Mouse (Mus musculus): ENCODE measurements around the gene Gm20388. TPM values are rescaled to one million over a fixed set of nuclear protein-coding genes. Genes with fewer than 3 reads are reported as not detected.
"Not testable (repeated sequence)": the region's sequence is repeated elsewhere in the genome, so short reads cannot be mapped to it uniquely, and the experiment has no call there.

The Gm20388 gene
- total RNA-seq, 2 experiments from 2014 or later, result 1.9 to 2.0 TPM

DNA sequence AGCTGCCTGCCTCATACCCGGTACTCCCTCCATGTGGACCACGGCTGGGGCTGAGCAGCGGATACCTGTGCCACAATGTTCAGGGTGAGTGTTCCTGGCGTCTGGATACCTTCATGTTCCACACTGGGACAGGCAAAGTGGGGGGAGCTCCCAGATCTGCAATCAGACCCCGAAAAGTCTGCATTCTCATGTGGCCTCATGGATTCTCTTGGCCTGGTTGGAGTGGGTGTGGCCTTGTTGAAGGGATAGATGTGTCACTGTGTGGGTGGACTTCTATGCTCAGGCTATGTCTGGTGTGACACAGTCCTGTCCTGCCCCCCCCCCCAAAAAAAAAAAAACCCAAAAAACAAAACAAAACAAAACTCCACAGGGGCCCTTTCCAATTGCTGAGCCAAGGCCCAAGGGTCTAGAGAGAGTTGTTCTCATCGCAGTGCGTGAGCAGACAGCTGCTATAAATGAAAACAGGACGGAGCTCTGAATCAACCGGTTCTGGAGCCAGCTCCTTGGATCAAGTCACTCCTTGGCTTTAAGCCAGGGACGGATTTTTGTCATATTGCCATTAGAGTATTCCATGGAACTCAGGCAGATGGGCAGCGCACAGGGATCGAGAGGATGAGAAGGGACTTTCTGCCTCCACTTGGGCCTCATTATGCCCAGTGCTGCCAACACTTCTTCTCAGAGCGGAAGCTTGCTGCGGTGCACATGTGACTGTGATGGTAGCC, 3231.3 kb downstream of the Gm20388 start:
- peak; percentile 90 for DNase-seq

DNA sequence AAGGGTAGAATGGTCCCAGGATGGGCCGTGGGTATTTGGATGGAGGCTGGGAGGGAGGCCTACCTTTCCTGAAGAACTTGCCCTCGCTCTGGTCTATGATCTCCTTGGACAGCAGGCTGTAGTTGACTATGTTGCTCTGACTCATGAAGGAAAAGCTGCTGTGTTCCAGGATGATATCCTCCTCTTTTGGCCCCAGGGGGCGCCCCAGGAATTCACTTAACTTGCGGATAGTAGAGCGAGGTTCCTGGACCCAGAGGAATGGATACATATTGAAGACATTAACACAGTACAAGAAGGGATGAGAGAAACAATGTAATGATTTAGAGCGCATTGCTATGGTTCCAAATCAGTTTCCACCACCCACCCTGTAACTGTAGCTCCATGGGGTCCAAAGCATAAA, 3234.6 kb downstream of the Gm20388 start:
- peak; percentile 73 for DNase-seq

DNA sequence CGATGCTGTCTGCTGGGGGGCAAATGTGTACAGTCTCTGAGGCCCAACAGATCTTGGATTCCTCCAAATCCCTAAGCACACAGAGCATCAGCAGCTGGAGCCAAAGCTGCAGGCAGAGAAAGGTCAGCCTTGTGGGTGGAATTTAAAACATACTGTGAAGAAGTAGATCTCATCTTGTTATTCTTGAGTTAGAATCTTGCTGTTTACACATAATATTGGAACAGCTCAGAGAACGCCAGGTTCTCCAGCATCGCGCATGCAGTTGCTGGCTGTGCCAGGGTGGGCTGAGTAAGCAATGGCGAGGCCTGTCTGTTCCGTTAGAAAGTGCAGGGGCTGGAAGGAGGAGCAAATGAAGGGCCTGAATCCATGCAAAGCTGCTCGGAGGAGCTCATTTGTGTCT, 3235.7 kb downstream of the Gm20388 start:
- DNase-seq, result no peak

DNA sequence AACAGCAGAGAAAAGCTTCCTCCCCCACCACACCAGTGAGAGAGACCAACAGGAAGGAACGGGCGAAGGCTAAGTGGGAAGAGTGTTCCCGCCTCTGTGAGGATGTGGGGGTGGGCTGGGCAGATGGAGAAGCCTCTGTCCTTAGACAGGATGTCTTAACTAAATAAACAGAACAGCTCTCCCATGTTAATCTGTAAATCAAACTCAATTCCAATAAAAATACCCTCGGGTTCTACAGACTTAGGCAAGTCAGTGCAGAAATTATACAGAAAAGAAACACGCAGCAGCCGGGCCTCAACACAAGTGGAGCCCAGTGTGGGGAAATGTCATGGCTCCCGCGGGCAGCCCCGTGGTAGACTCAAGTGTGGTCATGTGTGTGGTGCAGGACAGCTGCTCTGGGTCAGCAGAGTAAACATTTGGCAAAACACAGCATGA, 3240.1 kb downstream of the Gm20388 start:
- no peak for DNase-seq

DNA sequence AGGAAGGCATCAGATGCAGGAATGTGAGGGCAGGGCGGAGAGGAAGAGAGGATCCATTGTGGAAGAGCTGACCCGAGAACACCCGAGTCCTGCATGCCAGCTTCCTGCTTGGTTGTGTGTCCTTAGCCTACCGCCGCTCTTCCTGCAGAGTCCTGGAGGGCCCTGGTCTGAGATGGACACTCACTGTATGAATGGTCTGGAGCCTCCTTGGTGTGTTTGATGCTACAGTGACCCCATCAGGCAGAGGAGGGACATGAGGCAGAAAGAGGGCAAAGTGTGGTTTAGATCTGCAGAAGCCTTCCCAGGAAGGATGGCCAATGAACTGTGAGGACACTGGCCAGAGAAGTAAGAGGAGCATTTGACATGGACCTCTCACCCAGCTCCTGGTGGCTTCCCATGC, 3244.5 kb downstream of the Gm20388 start:
- no peak for DNase-seq

DNA sequence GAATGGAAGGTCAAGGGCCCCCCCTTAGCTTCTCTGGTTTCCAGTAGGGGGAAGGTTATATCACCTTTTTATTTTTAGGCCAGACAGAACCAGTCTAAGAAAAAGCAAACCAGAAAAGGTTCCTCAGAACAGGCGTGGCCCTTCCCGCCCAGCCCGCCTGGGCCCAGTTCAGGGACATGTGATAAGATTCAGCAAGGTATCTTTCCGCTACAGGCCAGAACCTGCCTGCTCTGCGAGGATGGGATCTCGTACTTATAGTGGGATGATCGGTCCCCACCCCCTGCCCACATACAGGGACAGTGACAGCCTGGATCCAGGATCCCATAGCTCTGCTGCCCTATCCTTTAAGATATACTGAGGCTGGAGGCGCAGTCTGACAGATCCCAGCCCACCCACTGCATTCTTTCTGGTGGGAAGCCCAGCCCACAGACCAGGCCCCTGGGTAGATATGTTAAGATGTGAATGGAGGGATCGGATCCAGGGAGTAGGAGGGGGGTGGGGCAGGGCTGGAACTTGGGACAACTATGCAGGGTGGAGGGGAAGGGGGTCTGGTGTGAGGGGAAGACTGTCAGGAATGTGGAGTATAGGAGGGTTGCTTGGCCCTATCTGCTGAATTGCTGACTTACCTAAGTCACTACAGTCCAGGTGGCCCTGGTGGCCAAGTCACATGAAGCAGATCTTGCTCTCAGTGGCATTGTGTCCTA, 3245.6 kb downstream of the Gm20388 start:
- DNase-seq, result no peak

DNA sequence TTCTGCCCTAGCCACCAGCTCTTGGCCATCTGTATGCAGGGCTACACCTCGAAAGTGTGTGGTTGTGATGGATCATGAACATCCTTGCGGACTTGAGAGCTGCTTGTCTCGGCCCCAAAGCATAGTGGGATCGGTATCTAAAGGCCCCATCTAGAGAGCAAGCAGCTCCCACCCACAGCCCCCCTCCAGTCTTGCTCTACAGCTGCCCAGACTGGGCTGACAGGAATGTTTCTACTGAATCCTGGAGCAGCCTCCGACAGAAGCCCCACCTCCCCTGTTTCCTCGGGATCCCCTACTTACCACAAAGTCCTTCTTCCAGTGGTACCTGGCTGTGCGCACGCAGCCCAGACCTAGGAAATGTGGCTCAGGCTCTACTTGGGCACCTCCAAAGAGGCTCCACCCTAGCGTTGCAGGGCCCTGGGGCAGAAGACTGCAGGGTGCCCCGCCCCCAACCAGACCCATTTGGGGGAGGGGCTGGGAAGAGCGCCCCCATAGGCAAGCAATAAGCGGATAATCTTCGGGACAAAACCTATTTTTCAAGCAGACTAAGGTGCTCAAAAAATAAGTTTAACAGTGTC, 3247.3 kb downstream of the Gm20388 start, which contains the start of gene Sult5a1:
Gene Sult5a1 (minus strand): TSS at position 428 of the 578 bp plus-strand sequence.
- DNase-seq, result no peak

DNA sequence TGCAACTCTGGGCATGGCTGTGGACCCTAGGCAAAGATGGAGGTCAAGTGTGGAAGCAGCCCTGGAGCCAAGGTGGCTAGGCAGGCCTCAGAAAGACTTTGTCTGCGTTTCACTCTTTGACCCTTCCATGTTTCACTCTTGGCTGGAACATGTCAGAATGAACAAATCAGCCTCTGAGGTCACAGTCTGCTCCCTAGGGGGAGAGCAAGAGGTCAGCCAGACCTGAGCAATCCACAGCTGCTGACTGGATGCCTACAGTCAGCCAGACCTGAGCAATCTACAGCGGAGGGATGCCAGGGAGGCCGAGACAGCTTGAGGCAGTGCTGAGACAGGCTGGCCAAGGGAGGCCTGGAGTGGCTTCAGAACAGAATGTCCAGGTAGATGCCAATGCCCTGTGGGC, 3270.8 kb downstream of the Gm20388 start:
- peak; percentile 78 for DNase-seq

DNA sequence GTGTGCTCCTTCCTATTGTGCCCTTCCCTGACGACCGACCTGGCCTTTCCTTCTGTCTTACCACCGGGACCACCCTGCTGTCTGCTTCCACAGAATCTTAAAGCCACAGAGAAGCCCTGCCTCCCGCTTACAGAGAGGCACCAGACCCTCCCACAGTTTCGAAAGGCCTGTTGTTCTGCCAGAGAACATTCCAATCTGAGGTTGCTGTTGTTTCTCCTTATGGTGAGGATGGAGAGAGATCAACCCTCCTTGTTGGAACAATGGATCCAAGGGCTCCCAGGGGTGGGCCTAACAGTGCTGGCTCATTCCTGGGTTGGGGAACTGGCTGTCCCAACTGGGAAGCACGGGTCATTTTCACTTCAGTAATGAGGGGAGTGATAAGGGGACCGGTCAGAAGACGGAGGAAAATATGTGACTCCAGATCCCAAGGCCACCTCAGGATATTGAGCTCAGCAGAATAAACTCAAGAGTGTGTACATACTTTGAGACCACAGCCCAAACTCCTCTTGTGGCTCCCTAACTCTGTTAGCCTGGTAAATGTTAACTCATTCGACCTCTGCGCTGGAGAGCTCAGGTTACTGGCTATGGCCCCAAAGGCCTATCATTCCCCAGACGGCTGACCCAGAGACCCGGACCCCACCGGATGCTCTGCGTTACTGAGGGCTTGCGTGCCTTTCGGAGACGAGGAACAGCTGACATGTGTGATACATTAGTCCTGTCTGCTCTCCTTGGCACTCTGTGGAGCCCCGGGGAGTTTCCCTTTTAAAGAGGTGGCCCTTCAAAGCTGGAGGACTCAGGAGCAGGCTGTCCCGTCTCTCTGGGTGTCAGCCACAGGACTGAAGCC, 3275.1 kb downstream of the Gm20388 start, which contains the start of gene Dpep1:
Gene Dpep1 (plus strand): TSS at position 677 of the 844 bp plus-strand sequence.
- DNase-seq, result peak; percentile 46

DNA sequence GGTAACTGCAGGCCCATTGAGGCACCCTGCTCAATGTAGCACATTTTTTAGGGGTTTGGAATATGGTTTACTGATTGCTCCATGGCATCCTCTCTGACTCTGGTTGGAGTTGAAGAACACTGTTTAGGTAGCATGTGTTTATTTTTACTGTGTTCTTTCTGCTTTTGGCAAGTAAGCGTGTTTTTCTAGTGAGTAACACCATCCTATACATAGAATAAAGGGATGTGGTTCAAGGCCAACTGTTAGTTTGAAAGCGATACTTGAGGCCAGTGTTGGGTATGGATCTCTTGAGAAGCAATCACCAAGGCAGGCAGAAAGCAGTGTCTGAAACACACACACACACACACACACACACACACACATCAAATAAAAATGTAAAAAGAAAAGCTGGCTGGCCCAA, 3277.4 kb downstream of the Gm20388 start:
- no peak for DNase-seq

DNA sequence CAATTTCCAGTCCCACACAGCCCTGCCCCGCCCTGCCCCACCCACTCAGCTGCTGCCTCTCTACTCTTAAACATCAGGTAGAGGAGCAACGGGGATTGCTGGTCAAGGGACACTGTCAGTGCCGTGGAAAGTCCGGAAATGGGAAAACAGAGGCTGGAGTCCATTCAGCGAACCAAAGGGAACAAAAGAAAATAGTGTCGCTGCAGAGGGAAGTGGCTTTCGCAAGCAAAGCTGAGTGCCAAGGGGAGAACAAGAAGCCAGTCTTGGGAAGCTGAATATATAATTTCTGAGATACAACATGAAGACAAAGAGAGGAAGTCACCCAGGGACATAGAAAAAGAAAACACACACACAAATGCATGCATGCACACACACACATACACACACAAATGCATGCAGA, 3278.2 kb downstream of the Gm20388 start:
- DNase-seq, result no peak

DNA sequence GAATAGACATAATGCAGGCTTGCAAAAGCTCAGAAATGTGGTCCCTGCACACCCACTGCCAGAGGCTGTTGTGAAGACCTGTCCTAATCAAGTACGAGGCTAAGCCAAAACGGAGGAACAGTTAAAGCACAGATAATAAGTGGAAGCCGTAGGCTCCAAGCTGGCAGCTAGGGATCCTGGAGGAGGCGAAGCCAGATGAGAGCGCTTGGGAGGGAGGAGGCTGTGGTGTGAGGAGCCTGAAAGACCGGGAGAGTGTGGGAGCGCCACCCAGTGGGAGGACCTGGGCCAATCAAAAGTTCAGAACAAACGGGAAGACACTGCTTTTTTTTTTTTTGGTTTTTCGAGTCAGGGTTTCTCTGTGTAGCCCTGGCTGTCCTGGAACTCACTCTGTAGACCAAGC, 3280.0 kb downstream of the Gm20388 start:
- DNase-seq, result peak; percentile 86

DNA sequence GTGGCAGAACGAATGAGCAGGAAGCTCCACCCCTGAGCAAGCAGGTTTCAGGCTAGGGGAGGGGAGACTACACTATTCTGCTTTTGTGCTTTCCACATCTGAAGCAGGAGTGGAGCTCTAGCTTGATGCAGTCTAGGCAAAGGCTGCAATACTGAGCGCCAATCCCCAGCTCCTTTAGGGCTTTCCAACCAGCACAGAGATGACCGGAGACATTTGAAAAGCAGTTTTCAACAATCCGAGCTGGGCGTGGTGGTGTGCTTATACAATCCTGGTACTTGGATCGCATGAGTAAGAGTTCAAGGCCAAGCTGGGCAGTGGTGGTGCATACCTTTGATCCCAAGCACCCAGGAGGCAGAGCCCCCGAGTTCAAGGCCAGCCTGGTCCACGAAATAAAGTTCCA, 3281.3 kb downstream of the Gm20388 start:
- DNase-seq, result no peak

DNA sequence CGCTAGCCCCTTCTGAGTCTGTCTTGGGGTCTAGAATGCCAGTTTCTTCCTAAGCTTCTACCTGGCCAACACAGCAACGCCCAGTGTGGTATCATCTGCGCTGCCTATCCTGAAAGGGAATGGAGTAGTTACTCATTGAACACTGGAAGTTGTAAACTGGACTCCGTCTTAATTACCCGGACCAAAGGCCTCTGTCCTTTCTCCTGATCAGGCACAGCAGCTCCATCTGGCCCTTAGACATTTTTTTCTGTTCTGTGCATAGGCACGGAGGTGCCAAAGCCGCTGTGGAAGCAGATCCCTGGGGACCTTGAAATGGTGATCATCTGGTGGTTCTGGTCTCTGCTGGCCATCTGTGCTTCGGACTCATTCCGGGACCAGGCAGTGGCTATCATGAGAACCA, 3283.1 kb downstream of the Gm20388 start:
- no peak for DNase-seq

DNA sequence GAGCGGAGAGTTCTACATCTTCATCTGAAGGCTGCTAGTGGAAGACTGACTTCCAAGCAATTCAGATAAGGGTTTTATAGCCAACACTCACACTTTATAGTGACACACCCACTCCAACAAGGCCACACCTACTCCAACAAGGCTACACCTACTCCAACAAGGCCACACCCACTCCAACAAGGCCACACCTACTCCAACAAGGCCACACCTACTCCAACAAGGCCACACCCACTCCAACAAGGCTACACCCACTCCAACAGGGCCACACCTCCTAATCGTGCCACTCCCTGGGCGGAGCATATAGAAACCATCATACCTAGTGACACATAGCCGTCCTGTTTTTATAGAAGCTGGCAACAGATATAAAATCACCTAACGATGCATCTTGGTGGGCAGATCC, 3286.4 kb downstream of the Gm20388 start:
- DNase-seq, result not testable (repeated sequence)

DNA sequence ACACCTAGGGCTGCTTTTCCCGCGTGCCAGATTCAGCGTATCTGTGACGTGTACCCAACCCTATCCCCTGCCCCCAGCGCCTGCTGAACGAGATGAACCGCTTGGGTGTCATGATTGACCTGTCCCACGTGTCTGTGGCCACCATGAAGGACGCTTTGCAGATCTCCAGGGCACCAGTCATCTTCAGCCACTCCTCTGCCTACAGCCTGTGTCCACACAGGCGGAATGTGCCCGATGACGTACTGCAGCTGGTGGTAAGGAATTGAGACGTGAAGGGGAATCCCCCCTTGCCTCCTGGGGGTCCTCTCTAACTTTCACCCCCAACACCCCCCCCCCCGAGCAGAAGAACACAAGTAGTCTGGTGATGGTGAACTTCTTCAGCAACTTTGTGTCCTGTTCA, 3289.2 kb downstream of the Gm20388 start:
- no peak for DNase-seq

DNA sequence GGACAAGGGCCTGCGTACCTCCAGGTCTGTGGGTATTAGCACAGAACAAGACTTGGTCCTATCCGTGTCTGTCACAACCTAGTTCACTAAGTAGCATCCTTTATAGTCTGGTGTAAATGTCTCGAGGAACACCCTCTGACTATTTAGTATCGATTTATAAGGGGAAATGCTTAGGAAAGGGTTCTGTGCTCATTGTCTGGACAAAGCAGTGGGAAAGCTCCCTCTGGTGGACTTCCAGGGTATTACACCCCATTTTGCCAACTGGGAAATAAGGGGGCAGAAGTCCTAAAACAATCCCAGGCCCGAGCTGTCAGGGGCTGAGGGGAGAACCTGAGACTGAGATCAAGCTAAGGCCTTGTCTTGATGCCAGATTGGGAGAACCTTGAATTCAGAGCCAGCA, 3291.6 kb downstream of the Gm20388 start:
- peak; percentile 86 for DNase-seq

DNA sequence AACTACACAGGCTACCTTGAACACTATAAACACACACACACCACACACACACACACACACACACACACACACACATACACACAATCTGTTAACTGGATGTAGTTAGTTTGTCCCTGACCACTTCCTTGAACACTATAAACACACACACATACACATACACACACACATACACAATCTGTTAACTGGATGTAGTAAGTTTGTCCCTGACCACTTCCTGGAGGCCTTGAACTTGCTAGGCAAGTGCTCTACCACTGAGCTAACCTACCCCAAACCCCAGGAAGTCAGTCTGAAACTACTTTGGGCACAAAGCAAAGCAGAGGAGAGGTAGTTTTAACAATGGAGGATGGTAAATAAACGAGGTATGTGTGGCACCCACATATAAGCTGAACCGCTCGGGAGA, 3292.9 kb downstream of the Gm20388 start:
- no peak for DNase-seq

DNA sequence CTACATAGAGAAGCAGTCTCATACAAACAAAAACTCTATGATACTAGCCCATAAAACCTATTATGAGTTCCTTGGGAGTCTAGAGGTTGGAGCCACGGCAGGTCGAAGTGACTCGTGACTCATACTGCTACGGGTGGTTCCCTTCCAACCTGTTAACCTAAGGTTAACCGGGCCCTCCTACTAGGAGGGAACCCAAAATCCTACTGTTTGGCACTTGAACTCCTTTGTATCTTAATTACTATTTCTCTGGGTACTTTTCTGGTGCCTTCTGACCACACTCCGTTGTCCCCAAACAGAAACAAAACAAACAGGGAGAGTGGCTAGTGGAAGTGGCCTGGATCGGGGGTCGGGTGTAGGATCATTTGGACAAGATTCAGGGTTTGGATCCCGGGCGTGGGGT, 3301.2 kb downstream of the Gm20388 start:
- DNase-seq, result no peak

DNA sequence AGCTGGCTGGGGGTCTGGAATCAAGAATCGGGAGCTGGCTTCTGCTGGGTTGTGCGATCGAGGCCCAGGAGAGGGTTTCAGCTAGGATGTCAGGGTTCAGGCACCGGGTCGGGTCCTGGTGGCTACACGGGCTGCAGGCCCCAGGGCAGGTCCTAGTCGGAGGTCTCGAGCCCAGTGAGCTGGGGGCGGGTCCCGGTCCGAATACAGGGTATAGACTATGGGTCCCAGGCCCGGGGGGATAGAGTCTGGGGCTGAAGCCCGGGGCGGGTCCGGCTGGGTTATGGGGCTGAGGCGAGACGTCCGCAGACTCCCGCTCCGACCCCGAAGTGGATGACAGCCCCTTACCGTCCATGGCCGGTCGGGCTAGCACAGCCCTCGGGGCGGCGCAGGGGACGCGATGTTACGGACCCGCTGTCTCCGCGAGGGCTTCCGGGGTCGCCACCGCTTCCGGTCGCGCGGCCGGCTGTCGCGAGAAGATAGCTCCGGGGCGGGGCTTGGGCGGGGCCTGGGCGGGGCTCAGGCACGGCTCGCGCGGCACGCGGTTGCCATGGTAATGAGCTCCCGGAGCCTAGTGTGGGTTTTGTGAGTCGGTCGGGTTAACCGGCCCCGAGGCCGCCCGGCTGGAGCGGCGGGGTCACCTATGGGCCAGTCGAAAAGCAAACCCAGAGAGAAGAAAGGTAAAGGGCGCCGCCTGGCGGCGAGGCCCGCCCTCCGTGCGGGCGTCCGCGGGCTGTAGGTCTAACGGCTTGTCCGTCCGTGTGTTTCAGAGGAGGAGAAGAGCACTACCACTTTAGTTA, 3301.9 kb downstream of the Gm20388 start, which contains the start of the genes Chmp1a and Spata33:
Gene Chmp1a (minus strand): TSS at position 443 of the 797 bp plus-strand sequence.
Gene Spata33 (plus strand): TSS at position 512 of the 797 bp plus-strand sequence.
- DNase-seq, result peak; percentile 94

DNA sequence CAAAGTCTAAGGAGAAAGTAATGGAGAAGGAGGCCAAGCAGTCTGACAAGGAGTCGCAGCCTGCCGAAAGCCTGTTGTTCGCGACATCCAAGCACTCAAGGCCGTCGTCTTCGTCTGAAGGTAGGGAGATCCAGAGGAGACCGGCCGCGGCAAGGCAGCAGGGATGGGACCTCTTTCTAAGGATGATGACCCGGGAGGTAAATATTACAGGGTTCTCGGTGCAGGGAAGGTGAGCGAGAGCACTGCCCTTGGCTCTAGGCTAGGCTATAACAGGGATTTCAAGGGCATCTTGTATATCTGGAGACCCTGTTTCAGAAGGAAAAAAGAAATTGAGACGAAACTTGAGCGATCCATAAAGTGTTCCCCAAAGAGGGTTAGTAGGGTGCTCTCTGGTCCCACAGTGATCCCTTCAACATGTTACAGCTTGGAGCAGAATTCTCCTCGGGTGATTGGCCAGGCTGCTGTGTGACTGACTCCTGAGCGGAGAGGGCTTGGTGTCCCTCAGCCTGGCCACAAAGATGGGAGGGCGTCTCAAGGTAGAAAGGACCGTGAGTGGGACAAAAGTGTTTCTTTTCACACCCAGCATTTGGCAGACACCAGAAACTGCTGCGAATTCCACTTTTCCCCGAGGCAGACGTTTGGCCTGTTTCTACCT, 3302.6 kb downstream of the Gm20388 start:
- no peak for DNase-seq
